Mouse (Mus musculus): Measurements from ENCODE around the gene Scap. TPM values are rescaled to one million over a fixed set of nuclear protein-coding genes. Genes with fewer than 3 reads are reported as not detected.

Scap gene
- polyA plus RNA-seq, 1 experiment from 2014 or later, result 57.8 TPM

GRCm38 (mm10) chr9:110410908-110411887 lies 78.1 kb downstream of the Scap start:
- WGBS, result 33% methylated on average over 6 of the region's 6 CpGs
- H3K4me3 ChIP-seq (ENCODE audit: low read length), result no peak overlapping the region
- no peak overlapping the region for H3K9ac ChIP-seq (ENCODE audit: low read depth, low read length)
- no peak overlapping the region for H3K4me2 ChIP-seq (ENCODE audit: low read length)
- H3K9me3 ChIP-seq (ENCODE audit: control insufficient read depth, low read length), result no peaks in the 10 kb centered on the region
- no peaks in the 10 kb centered on the region for H3K27me3 ChIP-seq (replicated peaks; ENCODE audit: control insufficient read depth, insufficient read depth, low read length)
- H3K4me1 ChIP-seq (ENCODE audit: control insufficient read depth, insufficient read depth, low read depth, low read length), result peaks cover 13% of the 10 kb centered on the region
- no peak for ATAC-seq
- no peaks in the 10 kb centered on the region for H3K36me3 ChIP-seq (ENCODE audit: control insufficient read depth, insufficient read depth, low read length)
- no peak overlapping the region for H3K27ac ChIP-seq (ENCODE audit: low read depth, low read length)

- Histone ChIP-seq H3K4me1 (ENCODE audit: control insufficient read depth, insufficient read depth, low read depth, low read length) (peaks cover 5% of the 10 kb centered on the region), H3K36me3 (ENCODE audit: control insufficient read depth, insufficient read depth, low read length) (no peaks in the 10 kb centered on the region), H3K9me3 (ENCODE audit: control insufficient read depth, low read length) (no peaks in the 10 kb centered on the region), H3K4me2 (ENCODE audit: low read length) (no peak overlapping the region), H3K27me3 (replicated peaks; ENCODE audit: control insufficient read depth, insufficient read depth, low read length) (no peaks in the 10 kb centered on the region), H3K9ac (ENCODE audit: low read depth, low read length) (0 out of 2 replicates have a peak overlapping the region, but pooled peaks have one; percentile 13), H3K27ac (ENCODE audit: low read depth, low read length) (no peak overlapping the region), H3K4me3 (ENCODE audit: low read length) (no peak overlapping the region)
- 78% methylated on average over 7 of the region's 7 CpGs for WGBS
- ATAC-seq, result no peak
Measured at GRCm38 (mm10) chr9:110412926-110413325, 79.8 kb downstream of the Scap start.

GRCm38 (mm10) chr9:110413785-110414184 lies 80.7 kb downstream of the Scap start:
- Histone ChIP-seq H3K27ac (ENCODE audit: low read depth, low read length) (no peak overlapping the region), H3K9me3 (ENCODE audit: control insufficient read depth, low read length) (no peaks in the 10 kb centered on the region), H3K4me3 (ENCODE audit: low read length) (no peak overlapping the region), H3K4me2 (ENCODE audit: low read length) (no peak overlapping the region), H3K36me3 (ENCODE audit: control insufficient read depth, insufficient read depth, low read length) (no peaks in the 10 kb centered on the region), H3K9ac (ENCODE audit: low read depth, low read length) (no peak overlapping the region), H3K4me1 (ENCODE audit: control insufficient read depth, insufficient read depth, low read depth, low read length) (peaks cover 3% of the 10 kb centered on the region), H3K27me3 (replicated peaks; ENCODE audit: control insufficient read depth, insufficient read depth, low read length) (no peaks in the 10 kb centered on the region)
- ATAC-seq, result no peak
- 57% methylated on average over 9 of the region's 9 CpGs for WGBS

GRCm38 (mm10) chr9:110419511-110420112 lies 86.5 kb downstream of the Scap start, which contains the start of gene Ngp:
Ngp (plus strand) TSS chr9:110419747.
- 89% methylated on average over 12 of the region's 12 CpGs for WGBS
- H3K36me3 ChIP-seq (ENCODE audit: control insufficient read depth, insufficient read depth, low read length), result no peaks in the 10 kb centered on the region
- no peak within 1 kb of the TSS for H3K27ac ChIP-seq (ENCODE audit: low read depth, low read length)
- H3K4me1 ChIP-seq (ENCODE audit: control insufficient read depth, insufficient read depth, low read depth, low read length), result no peaks in the 10 kb centered on the region
- H3K9me3 ChIP-seq (ENCODE audit: control insufficient read depth, low read length), result no peaks in the 10 kb centered on the region
- no peak for ATAC-seq
- H3K4me3 ChIP-seq (ENCODE audit: low read length), result no peak within 1 kb of the TSS
- no peak within 1 kb of the TSS for H3K9ac ChIP-seq (ENCODE audit: low read depth, low read length)
- no peaks in the 10 kb centered on the region for H3K27me3 ChIP-seq (replicated peaks; ENCODE audit: control insufficient read depth, insufficient read depth, low read length)
- no peak within 1 kb of the TSS for H3K4me2 ChIP-seq (ENCODE audit: low read length)

- no peak overlapping the region for H3K4me2 ChIP-seq (ENCODE audit: low read length)
- H3K4me1 ChIP-seq (ENCODE audit: control insufficient read depth, insufficient read depth, low read depth, low read length), result no peaks in the 10 kb centered on the region
- H3K27me3 ChIP-seq (replicated peaks; ENCODE audit: control insufficient read depth, insufficient read depth, low read length), result no peaks in the 10 kb centered on the region
- peaks cover 34% of the 10 kb centered on the region for H3K36me3 ChIP-seq (ENCODE audit: control insufficient read depth, insufficient read depth, low read length)
- H3K9ac ChIP-seq (ENCODE audit: low read depth, low read length), result no peak overlapping the region
- H3K4me3 ChIP-seq (ENCODE audit: low read length), result no peak overlapping the region
- no peak overlapping the region for H3K27ac ChIP-seq (ENCODE audit: low read depth, low read length)
- WGBS, result 54% methylated on average over 8 of the region's 8 CpGs
- no peaks in the 10 kb centered on the region for H3K9me3 ChIP-seq (ENCODE audit: control insufficient read depth, low read length)
- no peak for ATAC-seq
Measured at GRCm38 (mm10) chr9:110431241-110431640, 98.2 kb downstream of the Scap start.

- peaks cover 21% of the 10 kb centered on the region for H3K36me3 ChIP-seq (ENCODE audit: control insufficient read depth, insufficient read depth, low read length)
- H3K4me1 ChIP-seq (ENCODE audit: control insufficient read depth, insufficient read depth, low read depth, low read length), result no peaks in the 10 kb centered on the region
- no peak overlapping the region for H3K4me3 ChIP-seq (ENCODE audit: low read length)
- WGBS, result 95% methylated on average over 2 of the region's 2 CpGs
- ATAC-seq, result no peak
- H3K27me3 ChIP-seq (replicated peaks; ENCODE audit: control insufficient read depth, insufficient read depth, low read length), result no peaks in the 10 kb centered on the region
- H3K9me3 ChIP-seq (ENCODE audit: control insufficient read depth, low read length), result no peaks in the 10 kb centered on the region
- H3K27ac ChIP-seq (ENCODE audit: low read depth, low read length), result no peak overlapping the region
- H3K9ac ChIP-seq (ENCODE audit: low read depth, low read length), result no peak overlapping the region
- no peak overlapping the region for H3K4me2 ChIP-seq (ENCODE audit: low read length)
Measured at GRCm38 (mm10) chr9:110433045-110433444, 100.0 kb downstream of the Scap start.

Other genes starting within 250 kb of the Scap start
- 69.3 and 77.6 TPM in 2 replicates for gene Smarcc1, start 215.6 kb upstream of the Scap start, polyA plus RNA-seq (2015; fragmentation: Nextera tagmentation; extraction: Ambion mirVana)
- 154 and 170 TPM in 2 replicates for gene Dhx30, start 215.5 kb upstream of the Scap start, polyA plus RNA-seq (2015; fragmentation: Nextera tagmentation; extraction: Ambion mirVana)
- 207 and 212 TPM in 2 replicates for gene Cspg5, start 89.5 kb upstream of the Scap start, polyA plus RNA-seq (2015; fragmentation: Nextera tagmentation; extraction: Ambion mirVana)
- 39.0 and 40.2 TPM in 2 replicates for gene Elp6, start 28.1 kb upstream of the Scap start, polyA plus RNA-seq (2015; fragmentation: Nextera tagmentation; extraction: Ambion mirVana)
- 19.2 and 24.5 TPM in 2 replicates for gene Ptpn23, start 74.9 kb downstream of the Scap start, polyA plus RNA-seq (2015; fragmentation: Nextera tagmentation; extraction: Ambion mirVana)
- gene Ngp, start 86.5 kb downstream of the Scap start, polyA plus RNA-seq (2015; fragmentation: Nextera tagmentation; extraction: Ambion mirVana), result 1.3 and 1.9 TPM in 2 replicates
- gene Klhl18, start 143.4 kb downstream of the Scap start, polyA plus RNA-seq (2015; fragmentation: Nextera tagmentation; extraction: Ambion mirVana), result 27.4 and 30.7 TPM in 2 replicates
- gene Kif9, start 143.7 kb downstream of the Scap start, polyA plus RNA-seq (2015; fragmentation: Nextera tagmentation; extraction: Ambion mirVana), result 6.1 and 6.8 TPM in 2 replicates
- gene Setd2, start 199.3 kb downstream of the Scap start, polyA plus RNA-seq (2015; fragmentation: Nextera tagmentation; extraction: Ambion mirVana), result 28.0 and 28.8 TPM in 2 replicates